Mouse (Mus musculus) embryonic fibroblast, embryonic 13.5 days (primary cell): Measurements from ENCODE around the gene Mpv17.

Experiments
- CTCF ChIP-seq: IDR thresholded peaks from 2 replicates; pipeline ENCODE4 v1.5.1; 2011; ENCODE audit warnings: mild to moderate bottlenecking, control low read depth, low read length, moderate library complexity, borderline replicate concordance; ENCODE audit not compliant: insufficient read depth
- POLR2A ChIP-seq: IDR thresholded peaks from 2 replicates; pipeline ENCODE4 v1.6.1; 2011; ENCODE audit warnings: low read depth, mild to moderate bottlenecking, control low read depth, low read length, moderate library complexity

- TF ChIP-seq POLR2A, result no peak
- TF ChIP-seq CTCF, result no peak
Measured at GRCm38 (mm10) chr5:31136730-31137424, 17.2 kb downstream of the Mpv17 start.
